Mouse (Mus musculus) lung, adult 18-20 months (tissue): ENCODE results near the gene Gm20594.

Experiments used
- DNase-seq, 2 experiments: peaks; one replicate each; pipeline ENCODE4 v3.0.0; 2022; ENCODE audit warnings: mixed read lengths in 2 of 2

Gm20594 gene

GRCm38 (mm10) chr6:79817616-79818015 is at the start of gene Gm20594:
Gene Gm20594, plus strand, starts transcription at chr6:79817916.
- DNase-seq = no peak

- DNase-seq = no peak
Measured at GRCm38 (mm10) chr6:79818114-79818513, 398 bp downstream of the Gm20594 start.

GRCm38 (mm10) chr6:79833845-79834244 is 16.1 kb downstream of the Gm20594 start:
- no peak for DNase-seq

- DNase-seq = no peak
Measured at GRCm38 (mm10) chr6:79846829-79847228, 29.1 kb downstream of the Gm20594 start.
